Mouse (Mus musculus) brain, embryonic 14.5 days (tissue): ENCODE results near the gene Setd4. TPM values are rescaled to one million over a fixed set of nuclear protein-coding genes. Genes with fewer than 3 reads are reported as not detected.
A peak's percentile ranks its signal among the peaks of the same experiment; 100 is the strongest.

Source experiments
- DNase-seq: peaks from one replicate; pipeline ENCODE4 v3.0.0-alpha.2; 2011; ENCODE audit warnings: low read depth
- CTCF ChIP-seq: fragments of 200-500 bp; IDR thresholded peaks from 2 replicates; pipeline ENCODE4 v1.5.1; 2012; ENCODE audit warnings: inconsistent platforms, mild to moderate bottlenecking, moderate library complexity, borderline replicate concordance; ENCODE audit not compliant: insufficient read depth, insufficient read length; ENCODE audit errors: extremely low read depth
- POLR2A ChIP-seq: fragments of 200-500 bp; IDR thresholded peaks from 2 replicates; pipeline ENCODE4 v1.6.1; 2012; ENCODE audit warnings: mild to moderate bottlenecking, inconsistent platforms, borderline replicate concordance; ENCODE audit not compliant: poor library complexity, insufficient read depth, insufficient read length, severe bottlenecking; ENCODE audit errors: extremely low read depth
- polyA plus RNA-seq: library from polyadenylated mRNA; depleted of rRNA; stranded (reverse); fragments of >200 nt; gene quantifications from 2 replicates; pipeline ENCODE4 v1.2.3, GENCODE M21; 2012

Gene Setd4
- polyA plus RNA-seq, 1 experiment, result 18.2 TPM

DNA sequence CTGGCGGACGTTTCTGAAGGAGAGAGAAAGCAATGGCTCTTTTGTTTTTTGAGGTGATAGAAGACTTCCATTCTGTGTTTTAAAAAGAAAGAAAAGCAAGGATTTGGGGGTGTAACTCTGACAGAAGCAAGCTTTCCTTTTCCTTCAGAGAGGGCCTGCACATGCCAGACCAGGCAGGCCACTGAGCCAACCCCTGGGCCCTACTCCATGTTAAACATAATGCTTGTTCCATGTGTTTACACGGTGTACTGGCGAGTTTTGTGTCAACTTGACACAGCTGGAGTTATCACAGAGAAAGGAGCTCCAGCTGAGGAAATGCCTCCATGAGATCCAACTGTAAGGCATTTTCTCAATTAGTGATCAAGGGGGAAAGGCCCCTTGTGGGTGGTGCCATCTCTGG is 15.6 kb downstream of the Setd4 start:
- no peak for DNase-seq
- TF ChIP-seq POLR2A (no peak), CTCF (no peak)

DNA sequence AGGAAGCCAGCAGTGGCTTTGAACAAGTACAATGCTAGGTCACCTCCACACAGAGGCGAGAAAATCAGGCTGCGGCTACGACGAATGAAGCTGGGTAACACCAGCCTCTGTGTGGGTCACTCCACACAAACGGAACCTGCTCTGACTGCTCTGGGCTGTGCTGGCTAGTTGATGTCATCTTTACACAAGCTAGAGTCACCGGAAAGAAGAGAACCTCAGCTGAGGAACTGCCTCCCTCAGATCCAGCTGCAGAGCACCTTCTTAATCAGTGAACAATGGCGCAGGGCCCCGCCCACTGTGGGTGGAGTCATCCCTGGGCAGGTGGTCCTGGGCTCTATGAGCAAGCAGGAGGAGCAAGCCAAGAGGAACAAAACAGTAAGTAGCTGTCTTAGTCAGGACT is 17.5 kb downstream of the Setd4 start:
- DNase-seq, result no peak
- no peak for TF ChIP-seq CTCF
- TF ChIP-seq POLR2A, result no peak

DNA sequence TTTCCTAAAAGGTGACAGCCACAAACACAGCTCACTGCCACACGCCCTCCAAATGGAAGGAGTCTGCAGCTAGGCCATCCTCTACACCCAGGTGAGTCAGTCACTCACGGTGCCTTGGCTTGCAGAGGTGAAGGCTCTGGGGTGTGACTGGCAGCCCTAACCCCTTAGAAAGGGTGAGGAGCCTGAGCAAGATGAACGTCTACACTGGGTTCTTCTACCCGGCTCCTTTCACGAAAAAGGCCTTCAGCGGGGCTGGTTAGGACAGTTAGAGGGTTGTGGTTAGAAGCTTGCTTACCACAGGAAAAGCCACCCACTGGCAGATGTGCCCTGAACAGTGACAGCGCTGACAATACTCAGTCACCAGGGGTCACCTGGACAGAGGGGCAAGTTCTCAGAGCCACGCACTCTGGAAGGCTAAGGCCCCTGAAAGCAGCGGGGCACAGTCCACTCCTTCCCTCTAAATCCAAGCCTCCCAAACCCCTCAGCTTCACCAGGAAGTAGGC is 18.1 kb downstream of the Setd4 start:
- DNase-seq, result no peak
- TF ChIP-seq CTCF (no peak), POLR2A (no peak)

DNA sequence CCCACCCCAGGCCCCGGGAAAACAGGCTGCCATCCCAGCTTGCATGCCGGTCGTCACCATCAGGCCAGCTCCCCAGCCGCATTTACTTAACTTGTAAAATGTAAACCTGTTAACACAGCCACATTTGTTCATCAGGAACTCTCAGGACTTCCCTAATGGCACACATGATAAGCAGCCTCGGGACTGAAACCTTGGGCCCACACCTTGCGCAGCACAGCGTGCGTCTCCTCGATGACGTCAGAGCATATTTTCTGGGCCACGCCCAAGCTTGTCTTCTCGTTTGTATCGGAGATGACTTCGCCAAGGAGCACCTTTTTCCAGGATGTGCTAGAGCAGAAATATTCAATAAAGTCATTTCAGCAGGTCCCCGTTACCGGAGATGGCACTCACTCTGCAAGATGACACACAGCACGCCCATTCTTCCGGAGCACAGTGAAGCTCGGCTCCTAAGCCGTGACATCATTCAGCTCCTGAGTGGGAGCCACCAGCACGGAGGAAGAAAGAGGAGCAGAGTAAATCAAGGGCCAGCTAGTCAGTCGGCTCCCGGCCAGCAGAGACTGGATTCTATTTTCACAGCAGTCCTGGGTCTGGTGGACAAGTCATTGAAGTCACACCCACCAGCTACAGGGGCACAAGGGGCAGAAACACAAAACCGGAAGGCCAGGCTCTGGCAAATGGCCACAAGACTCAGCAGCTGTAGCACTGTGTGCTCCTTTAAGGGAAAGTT is 18.7 kb downstream of the Setd4 start:
- TF ChIP-seq CTCF (no peak), POLR2A (no peak)

DNA sequence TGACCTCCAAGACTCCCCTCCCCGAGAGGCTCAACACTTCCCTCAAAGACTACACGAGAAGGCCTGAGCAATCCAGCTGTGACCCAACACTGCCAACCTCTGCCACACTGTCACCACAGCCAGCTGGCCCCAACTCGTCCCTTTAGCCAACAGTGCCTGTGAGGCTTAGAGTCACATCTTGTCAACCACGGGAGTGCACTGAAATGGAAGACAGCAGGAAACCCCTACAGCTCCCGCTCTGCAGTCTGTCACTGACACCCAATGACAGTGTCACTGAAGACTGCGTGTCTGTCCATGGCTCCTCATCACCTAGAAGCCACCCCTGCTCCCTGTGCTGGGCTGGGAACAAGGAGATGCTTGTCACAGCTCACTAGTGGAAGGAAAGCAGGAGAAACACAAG is 22.7 kb downstream of the Setd4 start:
- no peak for TF ChIP-seq CTCF
- TF ChIP-seq POLR2A, result no peak
- DNase-seq, result no peak

More for the DNA sequence above, 18.7 kb downstream of the Setd4 start:
- DNase-seq, result no peak

DNA sequence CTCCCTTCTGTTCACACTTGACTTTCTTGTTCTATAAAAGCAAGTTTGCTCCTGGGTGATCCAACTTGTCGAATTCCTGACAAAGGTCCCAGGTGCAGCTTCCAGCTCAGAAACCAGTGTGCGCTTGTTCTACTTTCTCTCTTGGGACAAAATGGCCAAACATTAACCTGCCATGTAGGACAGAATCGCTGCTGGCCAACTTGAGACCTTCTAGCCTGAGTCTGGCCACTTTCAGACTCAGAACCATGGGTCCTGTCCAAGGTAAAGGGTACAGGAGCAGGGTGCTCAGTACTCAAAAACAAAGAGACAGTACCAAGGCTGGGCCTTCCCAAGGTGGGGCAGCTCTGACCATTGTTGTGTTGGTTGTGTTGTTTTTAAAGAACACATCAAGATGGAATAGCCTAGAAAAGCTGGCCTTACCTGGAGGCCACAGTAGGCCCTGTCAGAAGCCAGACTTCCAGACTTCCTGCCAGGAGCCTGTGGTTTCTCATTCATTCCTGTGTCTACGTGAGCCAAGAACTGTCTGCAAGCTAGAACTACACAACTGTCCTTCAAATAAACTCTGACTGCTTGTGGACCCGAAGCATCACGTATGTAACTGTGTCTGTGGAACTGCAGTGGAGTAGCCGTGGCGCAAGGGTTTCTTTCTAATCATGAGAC is 25.4 kb downstream of the Setd4 start:
- DNase-seq, result no peak
- TF ChIP-seq CTCF (no peak), POLR2A (no peak)

DNA sequence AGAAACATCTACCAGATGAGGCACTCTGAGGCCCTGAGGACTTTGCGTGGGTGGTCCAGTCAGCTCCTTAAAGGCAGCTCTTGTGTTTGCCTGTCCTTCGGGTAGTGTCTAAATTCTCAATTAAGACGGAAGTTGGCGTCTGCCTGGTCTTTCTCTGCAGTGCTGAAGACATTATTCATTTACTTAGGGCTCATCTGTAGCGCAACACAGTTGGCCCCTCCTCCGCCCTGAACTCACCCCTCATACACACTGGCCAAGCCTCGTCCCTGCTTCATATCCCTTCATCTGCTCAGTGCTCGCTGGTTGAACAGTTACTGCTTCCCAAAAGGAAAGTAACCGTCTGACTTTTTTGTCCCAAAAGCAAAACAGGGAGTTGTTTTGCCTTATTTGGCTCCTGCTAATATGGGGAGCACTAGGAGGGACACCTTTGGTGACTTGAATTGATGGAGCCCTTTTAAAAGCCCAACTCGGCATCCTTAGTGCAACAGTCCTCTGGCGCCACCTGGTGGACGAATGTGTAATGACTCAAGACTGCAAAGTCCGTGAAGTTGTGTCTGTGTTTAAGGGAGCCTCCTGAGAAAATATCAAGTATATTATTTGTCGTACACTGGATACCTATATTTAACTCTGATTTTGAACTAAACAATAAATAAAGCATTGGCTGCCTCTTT is 27.3 kb downstream of the Setd4 start:
- DNase-seq, result peak; percentile 86
- no peak for TF ChIP-seq POLR2A
- TF ChIP-seq CTCF, result peak; percentile 94

DNA sequence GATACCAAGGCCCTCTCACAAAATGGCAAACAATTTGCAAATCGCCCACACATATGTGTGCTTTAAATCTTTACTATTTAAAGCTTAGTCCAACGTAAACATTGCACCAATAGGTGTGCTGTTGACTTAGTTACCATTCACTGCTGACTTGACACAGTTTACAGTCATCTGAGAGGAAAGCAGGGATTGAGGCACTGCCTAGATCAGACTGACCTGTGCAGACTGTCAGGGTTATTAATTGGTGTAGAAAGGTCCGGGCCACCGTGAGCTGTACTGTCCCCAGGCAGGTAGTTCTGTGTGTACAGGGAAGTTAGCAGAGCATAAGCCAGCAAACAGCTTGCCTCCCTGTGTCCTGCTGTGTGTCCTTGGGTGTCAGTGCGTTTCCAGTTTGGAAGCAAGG is 28.3 kb downstream of the Setd4 start:
- DNase-seq, result no peak
- TF ChIP-seq CTCF (no peak), POLR2A (no peak)

DNA sequence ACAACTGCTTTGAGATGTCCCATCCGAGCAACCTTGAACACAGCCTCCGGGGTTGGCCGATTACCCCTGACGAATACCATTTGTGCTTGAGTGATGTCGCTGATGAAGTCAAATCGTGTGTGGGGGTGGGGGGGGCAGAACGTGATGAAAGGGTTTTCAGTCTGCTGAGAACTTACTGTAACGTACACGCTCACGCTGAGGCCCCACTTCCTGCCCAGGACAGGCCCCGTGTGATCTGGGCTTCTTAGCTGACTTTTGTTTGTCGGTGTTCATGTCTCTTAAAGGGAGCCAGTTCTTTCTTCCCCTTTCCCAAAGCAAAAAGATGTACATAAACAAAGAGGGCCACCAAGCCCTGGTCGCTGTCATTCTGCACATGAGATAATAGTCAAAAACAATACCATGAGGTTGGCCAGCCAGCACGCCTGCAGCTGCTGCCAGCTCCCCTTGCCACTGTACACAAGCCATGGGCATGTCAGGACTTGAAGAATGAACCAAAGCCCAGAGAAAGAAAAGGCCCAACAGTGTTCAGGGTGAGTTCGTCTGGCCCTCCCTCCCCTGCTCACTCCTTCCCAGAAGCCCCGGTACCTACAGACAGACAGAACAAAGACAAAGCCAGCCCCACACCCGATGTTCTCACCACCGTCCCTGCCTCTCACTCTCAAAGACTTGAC is 29.2 kb downstream of the Setd4 start:
- TF ChIP-seq CTCF (no peak), POLR2A (no peak)
- DNase-seq, result peak; percentile 39

DNA sequence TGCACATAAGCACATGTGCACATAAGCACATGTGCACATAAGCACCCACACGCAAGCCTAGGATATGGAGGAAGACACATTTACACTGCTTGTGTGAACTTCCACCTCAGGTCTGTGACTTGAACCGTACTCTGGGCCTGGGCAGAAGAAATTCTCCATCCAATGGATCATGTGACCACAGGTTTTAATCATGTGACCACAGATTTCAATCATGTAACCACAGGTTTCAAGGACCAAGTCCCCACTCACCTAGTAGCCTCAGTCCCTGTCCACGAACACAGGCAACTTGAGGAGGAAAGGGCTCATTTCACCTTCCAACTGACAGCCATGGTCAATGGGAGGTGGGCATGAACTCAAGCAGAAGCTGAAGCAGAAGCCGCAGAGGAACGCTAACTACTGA is 30.4 kb downstream of the Setd4 start:
- DNase-seq, result no peak
- no peak for TF ChIP-seq POLR2A
- TF ChIP-seq CTCF, result no peak

DNA sequence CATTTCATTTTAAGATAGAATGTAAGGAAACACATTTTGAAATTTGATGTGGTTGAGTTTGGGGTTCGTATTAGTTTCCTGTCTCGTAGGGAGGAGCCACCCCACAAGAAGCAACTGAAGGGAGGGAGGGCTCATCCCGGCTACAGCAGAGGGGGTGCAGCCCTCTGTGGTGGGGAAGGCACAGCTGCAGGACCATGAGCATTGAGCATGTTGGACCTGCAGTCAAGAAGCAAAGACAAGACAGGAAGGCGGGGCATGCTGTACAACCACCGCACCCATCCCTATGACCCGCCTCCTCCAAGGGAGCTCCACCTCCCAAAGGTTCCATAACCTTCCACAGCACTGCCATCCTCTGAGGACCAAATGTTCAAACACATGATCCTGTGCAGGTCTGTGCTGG is 31.5 kb downstream of the Setd4 start:
- no peak for TF ChIP-seq POLR2A
- no peak for TF ChIP-seq CTCF
- no peak for DNase-seq

DNA sequence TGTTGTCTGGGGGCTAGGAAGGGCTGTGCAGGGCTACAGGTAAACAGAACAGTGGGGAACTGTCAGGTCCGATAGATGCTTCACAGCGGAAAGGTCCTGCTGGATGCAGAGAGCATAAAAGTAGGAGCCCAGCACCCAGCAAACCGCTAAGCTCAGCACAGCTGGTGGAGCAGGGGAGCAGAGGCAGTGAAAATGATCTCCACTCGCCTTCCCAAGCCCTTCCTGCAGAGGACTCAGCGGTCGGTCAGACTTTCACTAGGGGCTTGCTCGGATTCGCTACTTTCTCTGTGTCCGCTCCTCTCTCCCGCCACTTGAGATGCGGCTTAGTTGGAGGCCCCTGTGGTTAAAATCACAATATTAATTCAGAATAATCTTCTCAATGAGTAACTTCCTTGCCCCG is 45.4 kb downstream of the Setd4 start:
- TF ChIP-seq CTCF (no peak), POLR2A (no peak)
- no peak for DNase-seq
